Mouse (Mus musculus): Measurements from ENCODE around the gene Uap1l1. TPM values are rescaled to one million over a fixed set of nuclear protein-coding genes. Genes with fewer than 3 reads are reported as not detected.

The Uap1l1 gene
- polyA plus RNA-seq, 1 experiment from 2014 or later: 5.3 TPM

DNA sequence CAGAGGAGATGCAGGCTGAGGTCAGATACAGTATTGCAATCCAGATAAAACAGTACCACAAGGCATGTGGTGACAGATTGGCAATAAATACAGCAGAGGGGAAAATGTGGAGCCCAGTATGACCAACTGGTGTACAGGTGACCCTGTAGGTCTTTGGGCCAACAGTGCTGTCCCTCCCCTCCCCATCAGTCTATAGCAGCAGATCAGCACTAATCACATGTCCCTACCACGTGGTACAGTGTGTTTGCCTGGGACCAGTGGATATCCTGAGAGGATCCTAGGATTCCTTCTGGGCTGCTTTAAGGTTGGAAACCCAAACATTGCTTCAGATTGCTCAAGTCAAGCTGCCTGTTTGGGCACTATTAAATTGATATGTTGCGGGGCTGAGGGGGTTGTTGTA is 31.9 kb downstream of the Uap1l1 start:
- peaks cover 11% of the 10 kb centered on the region for H3K4me1 ChIP-seq (ENCODE audit: control insufficient read depth, insufficient read depth, low read length)
- peak overlapping the region; percentile 92 for H3K4me3 ChIP-seq (replicated peaks; ENCODE audit: low read depth, low read length)
- H3K9me3 ChIP-seq (ENCODE audit: control insufficient read depth, low read length): no peaks in the 10 kb centered on the region
- H3K27ac ChIP-seq (replicated peaks; ENCODE audit: low read depth, low read length): no peak overlapping the region
- no peak for DNase-seq
- no peak for ATAC-seq (ENCODE audit: low FRiP score, low TSS enrichment)
- 89% methylated on average over 2 of the region's 2 CpGs for WGBS
- peaks cover 50% of the 10 kb centered on the region for H3K36me3 ChIP-seq (ENCODE audit: control insufficient read depth, insufficient read depth, low read length)
- no peaks in the 10 kb centered on the region for H3K27me3 ChIP-seq (ENCODE audit: control insufficient read depth, insufficient read depth, low read length)
- H3K9ac ChIP-seq (replicated peaks; ENCODE audit: low read length): peak overlapping the region; percentile 83
- peak overlapping the region; percentile 93 for H3K4me2 ChIP-seq (ENCODE audit: low read length)

DNA sequence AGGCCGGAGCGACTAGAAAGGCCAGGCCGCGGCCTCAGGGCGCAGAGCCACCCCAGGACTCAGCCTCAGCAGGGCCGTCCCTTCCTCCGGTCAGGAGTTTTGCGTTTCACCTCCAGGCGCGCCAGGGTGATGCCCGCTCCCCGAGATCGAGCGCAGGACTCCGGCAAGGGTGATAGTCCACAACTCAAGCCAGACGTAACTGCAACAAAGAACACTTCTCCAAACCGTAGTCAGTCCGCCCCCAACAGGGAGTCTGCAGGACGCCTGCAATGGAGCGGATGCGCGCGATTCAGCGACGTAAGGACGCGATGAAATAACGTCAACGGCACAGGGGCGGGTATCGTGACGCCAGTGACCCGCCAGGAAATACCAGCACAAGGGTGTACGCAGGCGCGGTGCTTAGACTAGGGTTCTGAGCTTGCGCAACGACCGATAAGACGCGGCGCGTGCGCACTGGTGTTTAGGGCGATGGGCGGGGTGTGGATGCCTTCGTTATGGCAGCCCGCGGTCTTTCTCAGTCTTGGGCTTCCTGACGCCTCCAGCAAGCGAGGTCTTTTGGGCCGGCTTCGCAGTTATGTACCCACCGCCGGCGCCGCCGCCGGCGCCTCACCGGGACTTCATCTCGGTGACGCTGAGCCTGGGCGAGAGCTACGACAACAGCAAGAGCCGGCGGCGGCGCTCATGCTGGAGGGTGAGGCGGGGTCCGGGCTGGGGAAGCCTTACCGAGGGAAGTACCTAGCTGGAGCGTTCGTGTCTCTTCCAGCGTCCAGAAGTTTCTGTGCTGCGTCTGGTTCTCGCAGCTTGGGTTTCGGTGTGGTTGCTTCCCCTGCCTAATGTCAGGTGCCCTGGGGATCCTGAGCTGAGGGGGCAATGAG is 33.0 kb downstream of the Uap1l1 start, which contains the start of gene Man1b1:
Gene Man1b1 (plus strand): TSS at position 53 of the 875 bp plus-strand sequence.
- peaks cover 11% of the 10 kb centered on the region for H3K4me1 ChIP-seq (ENCODE audit: control insufficient read depth, insufficient read depth, low read length)
- no peaks in the 10 kb centered on the region for H3K9me3 ChIP-seq (ENCODE audit: control insufficient read depth, low read length)
- H3K4me3 ChIP-seq (replicated peaks; ENCODE audit: low read depth, low read length): peak within 1 kb of the TSS; percentile 92
- ATAC-seq (ENCODE audit: low FRiP score, low TSS enrichment): peak; percentile 98
- H3K4me2 ChIP-seq (ENCODE audit: low read length): peak within 1 kb of the TSS; percentile 93
- peak within 1 kb of the TSS; percentile 83 for H3K9ac ChIP-seq (replicated peaks; ENCODE audit: low read length)
- H3K27me3 ChIP-seq (ENCODE audit: control insufficient read depth, insufficient read depth, low read length): no peaks in the 10 kb centered on the region
- DNase-seq: peak; percentile 100
- H3K27ac ChIP-seq (replicated peaks; ENCODE audit: low read depth, low read length): peak within 1 kb of the TSS; percentile 91
- under 1% methylated on average over 78 of the region's 78 CpGs for WGBS
- H3K36me3 ChIP-seq (ENCODE audit: control insufficient read depth, insufficient read depth, low read length): peaks cover 40% of the 10 kb centered on the region

DNA sequence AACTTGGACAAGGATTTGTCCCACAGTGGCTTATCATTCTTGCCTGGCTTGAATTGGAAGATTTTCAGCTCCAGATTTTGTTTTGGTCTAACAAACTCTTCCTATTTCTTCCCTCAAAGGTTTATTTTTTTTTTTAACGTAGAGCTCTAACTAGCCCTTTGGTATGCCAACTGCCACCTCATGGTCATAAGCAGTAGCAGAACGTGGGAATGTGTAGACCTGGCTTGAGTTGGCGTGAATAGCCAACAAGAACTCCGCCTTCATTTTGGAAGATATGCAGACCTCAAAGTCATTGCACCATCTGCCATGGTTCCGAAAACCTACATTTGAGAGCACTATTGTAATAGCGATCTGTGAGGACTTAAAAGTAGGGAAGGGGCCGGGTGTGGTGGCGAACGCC is 34.0 kb downstream of the Uap1l1 start:
- no peaks in the 10 kb centered on the region for H3K27me3 ChIP-seq (ENCODE audit: control insufficient read depth, insufficient read depth, low read length)
- peaks cover 11% of the 10 kb centered on the region for H3K4me1 ChIP-seq (ENCODE audit: control insufficient read depth, insufficient read depth, low read length)
- H3K9ac ChIP-seq (replicated peaks; ENCODE audit: low read length): peak overlapping the region; percentile 80
- H3K27ac ChIP-seq (replicated peaks; ENCODE audit: low read depth, low read length): no peak overlapping the region
- no peak for ATAC-seq (ENCODE audit: low FRiP score, low TSS enrichment)
- H3K9me3 ChIP-seq (ENCODE audit: control insufficient read depth, low read length): no peaks in the 10 kb centered on the region
- DNase-seq: no peak
- H3K4me3 ChIP-seq (replicated peaks; ENCODE audit: low read depth, low read length): peak overlapping the region; percentile 92
- H3K36me3 ChIP-seq (ENCODE audit: control insufficient read depth, insufficient read depth, low read length): peaks cover 29% of the 10 kb centered on the region
- 63% methylated on average over 9 of the region's 9 CpGs for WGBS
- H3K4me2 ChIP-seq (ENCODE audit: low read length): peak overlapping the region; percentile 93

DNA sequence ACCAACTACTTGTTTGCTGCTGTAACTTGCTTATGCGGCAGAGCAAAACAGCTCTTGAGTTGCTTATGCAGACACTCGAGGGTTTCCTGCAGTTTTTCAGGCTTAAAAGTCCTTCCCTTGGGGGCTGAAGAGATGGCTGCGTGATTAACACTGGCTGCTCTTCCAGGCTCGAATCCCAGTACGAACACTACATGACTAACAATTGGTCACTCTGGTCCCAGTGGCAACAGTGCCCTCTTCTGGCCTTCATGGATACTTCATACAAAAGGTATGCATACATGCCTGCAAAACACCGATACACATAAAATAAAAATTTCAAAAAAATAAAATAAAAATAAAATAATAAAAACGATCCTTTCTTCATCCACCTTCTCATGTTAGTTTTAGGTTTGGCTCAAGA is 37.0 kb downstream of the Uap1l1 start:
- 32% methylated on average over 7 of the region's 7 CpGs for WGBS
- H3K27me3 ChIP-seq (ENCODE audit: control insufficient read depth, insufficient read depth, low read length): no peaks in the 10 kb centered on the region
- no peaks in the 10 kb centered on the region for H3K9me3 ChIP-seq (ENCODE audit: control insufficient read depth, low read length)
- DNase-seq (peak; percentile 73), ATAC-seq (ENCODE audit: low FRiP score, low TSS enrichment) (no peak)
- H3K4me1 ChIP-seq (ENCODE audit: control insufficient read depth, insufficient read depth, low read length): peaks cover 7% of the 10 kb centered on the region
- no peaks in the 10 kb centered on the region for H3K36me3 ChIP-seq (ENCODE audit: control insufficient read depth, insufficient read depth, low read length)
- H3K27ac ChIP-seq (replicated peaks; ENCODE audit: low read depth, low read length): no peak overlapping the region
- no peak overlapping the region for H3K4me3 ChIP-seq (replicated peaks; ENCODE audit: low read depth, low read length)
- no peak overlapping the region for H3K9ac ChIP-seq (replicated peaks; ENCODE audit: low read length)
- H3K4me2 ChIP-seq (ENCODE audit: low read length): no peak overlapping the region

DNA sequence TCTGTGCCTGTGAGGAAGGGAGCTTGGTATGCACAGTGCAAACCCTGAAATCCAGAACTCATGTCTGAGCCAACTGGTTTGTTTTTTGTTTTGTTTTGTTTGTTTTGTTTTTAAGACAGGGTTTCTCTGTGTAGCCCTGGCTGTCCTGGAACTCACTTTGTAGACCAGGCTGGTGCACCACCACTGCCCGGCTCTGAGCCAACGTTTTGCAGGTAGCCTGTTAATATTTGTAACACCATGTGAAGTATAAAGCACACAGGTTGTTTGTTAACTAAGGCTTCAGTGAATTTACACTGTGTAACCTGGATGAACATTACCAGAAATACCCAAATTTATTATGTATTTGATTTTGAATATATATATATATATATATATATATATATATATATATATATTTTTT is 39.4 kb downstream of the Uap1l1 start:
- H3K27me3 ChIP-seq (ENCODE audit: control insufficient read depth, insufficient read depth, low read length): no peaks in the 10 kb centered on the region
- no peak overlapping the region for H3K4me3 ChIP-seq (replicated peaks; ENCODE audit: low read depth, low read length)
- WGBS: 86% methylated on average over 2 of the region's 2 CpGs
- peaks cover under 1% of the 10 kb centered on the region; the same call in 1 of the 2 replicates for H3K4me1 ChIP-seq (ENCODE audit: control insufficient read depth, insufficient read depth, low read length)
- DNase-seq (no peak), ATAC-seq (ENCODE audit: low FRiP score, low TSS enrichment) (no peak)
- H3K36me3 ChIP-seq (ENCODE audit: control insufficient read depth, insufficient read depth, low read length): no peaks in the 10 kb centered on the region
- H3K4me2 ChIP-seq (ENCODE audit: low read length): no peak overlapping the region
- no peak overlapping the region for H3K27ac ChIP-seq (replicated peaks; ENCODE audit: low read depth, low read length)
- no peak overlapping the region for H3K9ac ChIP-seq (replicated peaks; ENCODE audit: low read length)
- H3K9me3 ChIP-seq (ENCODE audit: control insufficient read depth, low read length): no peaks in the 10 kb centered on the region

DNA sequence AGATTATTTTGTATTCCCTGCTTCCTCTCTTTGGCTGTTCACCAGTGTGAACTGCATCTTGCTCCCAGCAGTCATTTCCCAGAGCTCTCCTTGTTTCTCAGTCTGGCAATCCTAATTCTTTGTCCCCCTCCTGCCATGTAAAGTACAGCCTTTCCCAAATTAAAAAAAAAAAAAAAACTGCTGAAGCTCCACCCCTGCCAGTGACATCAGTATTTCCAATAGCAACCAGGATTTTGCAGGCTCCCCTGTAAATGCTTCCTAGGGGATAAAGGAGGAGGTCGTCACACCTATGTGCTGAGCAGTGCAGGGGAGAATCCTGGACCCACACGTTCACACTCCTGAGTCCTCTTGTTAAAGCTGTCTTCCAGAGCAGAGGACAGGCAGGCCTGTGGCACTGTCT is 45.4 kb downstream of the Uap1l1 start:
- Histone ChIP-seq H3K9ac (replicated peaks; ENCODE audit: low read length) (no peak overlapping the region), H3K9me3 (ENCODE audit: control insufficient read depth, low read length) (no peaks in the 10 kb centered on the region), H3K27me3 (ENCODE audit: control insufficient read depth, insufficient read depth, low read length) (peaks cover 11% of the 10 kb centered on the region), H3K4me2 (ENCODE audit: low read length) (no peak overlapping the region), H3K36me3 (ENCODE audit: control insufficient read depth, insufficient read depth, low read length) (no peaks in the 10 kb centered on the region), H3K4me3 (replicated peaks; ENCODE audit: low read depth, low read length) (no peak overlapping the region), H3K4me1 (ENCODE audit: control insufficient read depth, insufficient read depth, low read length) (0 out of 2 replicates have a peak, but pooled peaks cover 2% of the 10 kb centered on the region), H3K27ac (replicated peaks; ENCODE audit: low read depth, low read length) (no peak overlapping the region)
- ATAC-seq (ENCODE audit: low FRiP score, low TSS enrichment) (no peak), DNase-seq (no peak)
- WGBS: 42% methylated on average over 2 of the region's 2 CpGs

DNA sequence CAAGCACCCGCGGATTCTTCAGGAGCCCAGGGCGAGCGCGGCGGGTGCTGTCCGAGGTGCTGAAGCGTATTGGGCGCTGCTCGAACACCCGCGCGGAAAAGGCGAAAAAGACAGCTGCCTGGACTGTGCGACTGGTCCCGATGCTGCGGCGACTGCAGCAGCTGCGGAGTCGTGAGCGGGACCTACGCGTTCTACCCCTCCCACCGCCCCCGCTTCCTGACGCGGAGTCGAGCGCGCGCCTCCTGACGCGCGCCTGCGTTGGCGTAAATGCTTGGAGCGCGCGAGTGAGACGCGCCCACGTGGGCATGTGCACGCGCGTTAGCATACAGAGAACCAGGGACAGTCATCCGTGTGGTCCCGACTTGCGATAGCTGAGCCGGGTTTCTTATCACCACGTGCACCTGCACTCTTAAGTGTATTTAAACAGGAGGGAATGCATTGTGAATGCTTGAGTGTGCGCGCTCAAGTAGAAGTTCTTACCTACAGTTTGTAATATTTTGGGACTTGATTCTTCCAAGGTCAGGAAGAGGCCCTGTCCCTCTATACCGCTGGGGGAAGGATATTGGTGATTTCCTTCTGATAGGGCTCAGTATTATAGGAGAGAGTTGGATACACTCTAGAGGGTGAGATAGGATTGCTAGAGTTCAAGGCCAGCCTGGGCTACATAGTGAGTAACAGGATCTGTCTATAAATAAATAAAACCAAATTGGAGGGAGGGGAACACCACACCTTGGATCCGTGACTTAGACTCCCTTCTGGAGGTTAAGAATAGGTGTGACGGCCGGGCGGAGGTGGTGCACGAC is 46.3 kb downstream of the Uap1l1 start, which contains the start of gene Grin1:
Gene Grin1 (minus strand): TSS at position 217 of the 803 bp plus-strand sequence.
- ATAC-seq (ENCODE audit: low FRiP score, low TSS enrichment): peak; percentile 78

DNA sequence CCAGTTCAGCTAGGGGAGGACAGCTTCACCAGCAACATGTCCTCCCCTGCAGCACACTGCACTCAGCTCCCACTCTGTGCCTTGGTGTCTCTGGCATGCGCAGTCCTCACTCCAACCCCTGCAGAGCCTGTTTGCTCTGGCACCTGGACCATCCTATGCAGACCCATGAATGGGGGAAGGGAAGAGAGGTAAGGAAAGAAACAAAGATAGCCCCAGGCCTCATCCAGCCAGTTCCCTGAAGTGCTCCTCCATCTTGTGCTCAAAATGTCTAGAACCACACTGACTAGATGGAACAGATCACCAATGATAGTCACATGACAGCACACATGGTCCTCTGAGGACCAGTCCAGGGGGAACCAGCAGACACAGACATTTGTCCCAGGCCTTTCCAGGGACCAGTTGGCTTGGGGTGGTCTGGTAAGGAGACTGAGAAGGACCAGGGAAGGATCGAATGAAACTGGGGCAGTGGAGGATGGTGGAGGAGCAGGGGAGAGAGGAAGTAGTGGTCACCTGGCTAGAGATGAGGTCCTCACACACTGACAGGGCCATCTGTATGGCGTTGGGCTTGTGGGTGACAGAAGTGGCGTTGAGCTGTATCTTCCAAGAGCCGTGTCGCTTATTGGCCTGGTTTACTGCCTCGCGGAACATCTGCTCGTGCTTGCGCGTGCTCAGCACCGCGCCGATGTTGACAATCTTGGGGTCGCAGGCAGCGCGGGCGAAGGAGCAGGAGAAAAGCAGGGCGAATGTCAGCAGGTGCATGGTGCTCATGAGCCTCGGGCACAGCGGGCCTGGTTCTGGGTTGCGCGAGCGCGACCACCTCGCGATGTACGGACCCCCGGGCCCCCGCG is 47.1 kb downstream of the Uap1l1 start:
- peak overlapping the region; percentile 77 for H3K27ac ChIP-seq (replicated peaks; ENCODE audit: low read depth, low read length)
- peak; percentile 69 for DNase-seq
- H3K27me3 ChIP-seq (ENCODE audit: control insufficient read depth, insufficient read depth, low read length): peaks cover 21% of the 10 kb centered on the region
- peaks cover under 1% of the 10 kb centered on the region; the same call in 1 of the 2 replicates for H3K36me3 ChIP-seq (ENCODE audit: control insufficient read depth, insufficient read depth, low read length)
- ATAC-seq (ENCODE audit: low FRiP score, low TSS enrichment): peak; percentile 38
- H3K4me1 ChIP-seq (ENCODE audit: control insufficient read depth, insufficient read depth, low read length): 0 out of 2 replicates have a peak, but pooled peaks cover 2% of the 10 kb centered on the region
- peak overlapping the region; percentile 61 for H3K9ac ChIP-seq (replicated peaks; ENCODE audit: low read length)
- H3K4me3 ChIP-seq (replicated peaks; ENCODE audit: low read depth, low read length): peak overlapping the region; percentile 57
- WGBS: 4% methylated on average over 31 of the region's 31 CpGs
- H3K4me2 ChIP-seq (ENCODE audit: low read length): peak overlapping the region; percentile 64
- no peaks in the 10 kb centered on the region for H3K9me3 ChIP-seq (ENCODE audit: control insufficient read depth, low read length)

More for the DNA sequence above, 46.3 kb downstream of the Uap1l1 start, which contains the start of gene Grin1:
- peak within 1 kb of the TSS; percentile 57 for H3K4me3 ChIP-seq (replicated peaks; ENCODE audit: low read depth, low read length)
- H3K36me3 ChIP-seq (ENCODE audit: control insufficient read depth, insufficient read depth, low read length): no peaks in the 10 kb centered on the region
- peak within 1 kb of the TSS; percentile 77 for H3K27ac ChIP-seq (replicated peaks; ENCODE audit: low read depth, low read length)
- H3K27me3 ChIP-seq (ENCODE audit: control insufficient read depth, insufficient read depth, low read length): peaks cover 16% of the 10 kb centered on the region
- H3K4me2 ChIP-seq (ENCODE audit: low read length): peak within 1 kb of the TSS; percentile 64
- no peaks in the 10 kb centered on the region for H3K9me3 ChIP-seq (ENCODE audit: control insufficient read depth, low read length)
- DNase-seq: peak; percentile 96
- H3K9ac ChIP-seq (replicated peaks; ENCODE audit: low read length): peak within 1 kb of the TSS; percentile 61
- 10% methylated on average over 58 of the region's 58 CpGs for WGBS
- H3K4me1 ChIP-seq (ENCODE audit: control insufficient read depth, insufficient read depth, low read length): 0 out of 2 replicates have a peak, but pooled peaks cover 2% of the 10 kb centered on the region
